Mouse (Mus musculus) embryo, embryonic 11 days (tissue): Measurements from ENCODE around the gene Ube2e1.
"Not testable (repeated sequence)": the region's sequence is repeated elsewhere in the genome, so short reads cannot be mapped to it uniquely, and the experiment has no call there.

Source experiments
- DNase-seq: peaks from one replicate; pipeline ENCODE4 v3.0.0-alpha.2; 2015

Ube2e1 gene

GRCm38 (mm10) chr14:18240132-18240531 lies 91.5 kb downstream of the Ube2e1 start:
- no peak for DNase-seq

GRCm38 (mm10) chr14:18238750-18239731 lies 92.6 kb downstream of the Ube2e1 start, which contains the start of gene Nr1d2:
Gene Nr1d2, minus strand, starts transcription at chr14:18239127.
- peak; percentile 98 for DNase-seq

GRCm38 (mm10) chr14:18238131-18238749 lies 93.4 kb downstream of the Ube2e1 start:
- peak; percentile 99 for DNase-seq

GRCm38 (mm10) chr14:18237381-18237780 lies 94.3 kb downstream of the Ube2e1 start:
- DNase-seq, result peak; percentile 4

- DNase-seq, result not testable (repeated sequence)
Measured at GRCm38 (mm10) chr14:18236496-18237235, 95.0 kb downstream of the Ube2e1 start.

- no peak for DNase-seq
Measured at GRCm38 (mm10) chr14:18233981-18234960, 97.4 kb downstream of the Ube2e1 start.

GRCm38 (mm10) chr14:18233076-18233475 lies 98.6 kb downstream of the Ube2e1 start:
- DNase-seq, result no peak
